Mouse (Mus musculus): ENCODE data around the gene Pip5k1b. TPM values are rescaled to one million over a fixed set of nuclear protein-coding genes. Genes with fewer than 3 reads are reported as not detected.
"Not testable (repeated sequence)": the region's sequence is repeated elsewhere in the genome, so short reads cannot be mapped to it uniquely, and the experiment has no call there.

The Pip5k1b gene
- polyA plus RNA-seq, 1 experiment from 2014 or later, result 2.1 TPM

DNA sequence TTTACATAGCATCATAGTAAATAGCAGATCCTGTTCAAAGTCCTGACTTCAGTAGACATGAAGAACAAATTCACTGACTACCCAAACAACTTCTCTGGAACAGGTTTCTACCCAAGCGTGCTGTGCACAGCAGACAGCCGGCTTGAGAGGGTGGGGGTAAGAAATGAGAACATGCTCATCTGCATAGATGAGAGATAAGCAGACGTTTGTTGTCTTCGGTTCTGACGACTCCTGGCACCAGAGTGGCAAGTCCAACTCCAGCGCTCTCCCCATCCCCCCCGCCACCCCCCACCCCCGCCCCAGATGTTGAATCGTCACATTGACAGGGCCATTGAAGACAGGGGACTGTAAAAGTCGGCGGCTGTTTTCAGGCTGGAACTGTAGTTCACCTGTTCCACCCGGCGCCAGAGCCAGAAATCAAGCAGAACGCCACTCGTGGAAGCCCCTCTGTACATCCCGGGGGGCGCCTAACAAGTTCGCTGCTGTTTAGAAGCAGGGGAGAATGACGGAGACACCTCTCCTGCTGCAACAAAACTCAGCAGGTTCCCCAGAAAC lies 684 bp downstream of the Pip5k1b start:
- Histone ChIP-seq H3K27me3 (peaks cover 23% of the 10 kb centered on the region; the same call in 1 of the 2 replicates), H3K4me3 (peak overlapping the region; percentile 95), H3K36me3 (no peaks in the 10 kb centered on the region), H3K9ac (peak overlapping the region; percentile 90), H3K4me1 (replicated peaks) (peaks cover 23% of the 10 kb centered on the region), H3K4me2 (peak overlapping the region; percentile 93), H3K9me3 (no peaks in the 10 kb centered on the region), H3K27ac (replicated peaks) (no peak overlapping the region)
- ATAC-seq (ENCODE audit: low FRiP score, low read depth), result peak; percentile 13; the same call in 1 of the 2 replicates
- under 1% methylated on average over 19 of the region's 19 CpGs for WGBS

DNA sequence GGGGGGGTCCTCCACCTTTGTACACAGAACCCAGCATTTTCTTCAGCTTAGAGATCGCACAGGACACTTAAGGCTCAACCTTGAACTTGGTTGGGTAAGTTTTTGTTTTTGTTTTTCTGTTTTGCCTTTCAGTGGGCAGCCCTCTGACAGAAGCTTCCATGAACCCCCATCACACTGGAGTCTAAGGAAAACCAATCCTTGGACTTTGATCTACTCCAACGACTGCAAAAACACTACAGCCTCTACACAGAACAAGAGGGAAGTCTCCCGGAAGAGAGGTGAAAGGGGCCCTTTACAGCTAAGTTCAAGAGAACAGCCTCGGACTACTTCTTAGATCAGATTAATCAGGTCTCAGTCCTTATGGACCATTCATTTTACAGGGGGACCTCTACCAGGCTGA lies 1.2 kb downstream of the Pip5k1b start:
- 0 out of 2 replicates have a peak overlapping the region, but pooled peaks have one; percentile 95 for H3K4me3 ChIP-seq
- H3K4me2 ChIP-seq, result peak overlapping the region; percentile 93

GRCm38 (mm10) chr19:24553291-24554075 lies 2.2 kb downstream of the Pip5k1b start:
- Histone ChIP-seq H3K4me2 (no peak overlapping the region), H3K27me3 (peaks cover 16% of the 10 kb centered on the region; the same call in 1 of the 2 replicates)

More for the DNA sequence above, 1.2 kb downstream of the Pip5k1b start:
- H3K9me3 ChIP-seq, result no peaks in the 10 kb centered on the region
- peaks cover 23% of the 10 kb centered on the region for H3K4me1 ChIP-seq (replicated peaks)
- ATAC-seq (ENCODE audit: low FRiP score, low read depth), result no peak
- peaks cover 23% of the 10 kb centered on the region; the same call in 1 of the 2 replicates for H3K27me3 ChIP-seq
- WGBS, result 25% methylated on average over 4 of the region's 4 CpGs
- H3K36me3 ChIP-seq, result no peaks in the 10 kb centered on the region
- H3K9ac ChIP-seq, result no peak overlapping the region
- H3K27ac ChIP-seq (replicated peaks), result no peak overlapping the region

GRCm38 (mm10) chr19:24552641-24553040 lies 3.0 kb downstream of the Pip5k1b start:
- not testable (repeated sequence) for H3K4me2 ChIP-seq; H3K9ac ChIP-seq; ATAC-seq (ENCODE audit: low FRiP score, low read depth); H3K36me3 ChIP-seq; H3K27ac ChIP-seq (replicated peaks); H3K9me3 ChIP-seq; H3K4me3 ChIP-seq
- H3K4me1 ChIP-seq (replicated peaks), result peaks cover 22% of the 10 kb centered on the region
- 92% methylated on average over 6 of the region's 6 CpGs for WGBS
- H3K27me3 ChIP-seq, result 0 out of 2 replicates have a peak, but pooled peaks cover 10% of the 10 kb centered on the region

More at GRCm38 (mm10) chr19:24553291-24554075, 2.2 kb downstream of the Pip5k1b start:
- ATAC-seq (ENCODE audit: low FRiP score, low read depth), result no peak
- H3K36me3 ChIP-seq, result no peaks in the 10 kb centered on the region
- WGBS, result 48% methylated on average over 12 of the region's 12 CpGs
- no peak overlapping the region for H3K4me3 ChIP-seq
- no peak overlapping the region for H3K27ac ChIP-seq (replicated peaks)
- H3K9me3 ChIP-seq, result no peaks in the 10 kb centered on the region
- no peak overlapping the region for H3K9ac ChIP-seq
- peaks cover 23% of the 10 kb centered on the region for H3K4me1 ChIP-seq (replicated peaks)

GRCm38 (mm10) chr19:24551196-24551954 lies 4.3 kb downstream of the Pip5k1b start:
- H3K9me3 ChIP-seq, result no peaks in the 10 kb centered on the region
- H3K9ac ChIP-seq, result no peak overlapping the region
- 52% methylated on average over 3 of the region's 3 CpGs for WGBS
- H3K27me3 ChIP-seq, result no peaks in the 10 kb centered on the region
- no peak overlapping the region for H3K4me2 ChIP-seq
- no peaks in the 10 kb centered on the region for H3K36me3 ChIP-seq
- no peak overlapping the region for H3K27ac ChIP-seq (replicated peaks)
- peaks cover 10% of the 10 kb centered on the region for H3K4me1 ChIP-seq (replicated peaks)
- ATAC-seq (ENCODE audit: low FRiP score, low read depth), result no peak
- no peak overlapping the region for H3K4me3 ChIP-seq

- no peak overlapping the region for H3K4me2 ChIP-seq
- WGBS, result 82% methylated on average over 7 of the region's 7 CpGs
- H3K9ac ChIP-seq, result no peak overlapping the region
- no peaks in the 10 kb centered on the region for H3K27me3 ChIP-seq
- H3K4me1 ChIP-seq (replicated peaks), result peaks cover 9% of the 10 kb centered on the region
- H3K27ac ChIP-seq (replicated peaks), result no peak overlapping the region
- H3K9me3 ChIP-seq, result no peaks in the 10 kb centered on the region
- no peaks in the 10 kb centered on the region for H3K36me3 ChIP-seq
- no peak overlapping the region for H3K4me3 ChIP-seq
- no peak for ATAC-seq (ENCODE audit: low FRiP score, low read depth)
Measured at GRCm38 (mm10) chr19:24550778-24551177, 4.9 kb downstream of the Pip5k1b start.

DNA sequence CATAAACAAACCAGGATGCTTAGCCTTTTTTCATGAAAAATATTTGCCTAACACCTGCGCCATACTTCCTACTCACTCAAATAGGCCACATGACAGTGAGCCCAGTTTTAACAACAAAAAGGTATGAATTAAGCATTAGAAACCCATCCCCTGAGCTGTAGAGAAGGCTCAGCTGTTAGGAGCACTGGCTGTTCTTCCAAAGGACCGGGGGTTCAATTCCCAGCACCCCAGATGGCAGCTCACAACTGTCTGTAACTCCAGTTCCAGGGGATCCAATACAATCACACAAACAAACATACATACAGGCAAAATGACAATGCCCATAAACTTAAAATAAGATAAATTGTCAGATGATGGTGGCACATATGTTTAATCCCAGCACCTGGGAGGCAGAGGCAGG lies 5.7 kb downstream of the Pip5k1b start:
- Histone ChIP-seq H3K36me3 (no peaks in the 10 kb centered on the region), H3K9ac (no peak overlapping the region), H3K27ac (replicated peaks) (no peak overlapping the region), H3K4me2 (no peak overlapping the region), H3K4me1 (replicated peaks) (peaks cover 3% of the 10 kb centered on the region; the same call in 1 of the 2 replicates), H3K9me3 (no peaks in the 10 kb centered on the region), H3K4me3 (no peak overlapping the region), H3K27me3 (no peaks in the 10 kb centered on the region)
- 97% methylated on average over 2 of the region's 2 CpGs for WGBS
- no peak for ATAC-seq (ENCODE audit: low FRiP score, low read depth)

DNA sequence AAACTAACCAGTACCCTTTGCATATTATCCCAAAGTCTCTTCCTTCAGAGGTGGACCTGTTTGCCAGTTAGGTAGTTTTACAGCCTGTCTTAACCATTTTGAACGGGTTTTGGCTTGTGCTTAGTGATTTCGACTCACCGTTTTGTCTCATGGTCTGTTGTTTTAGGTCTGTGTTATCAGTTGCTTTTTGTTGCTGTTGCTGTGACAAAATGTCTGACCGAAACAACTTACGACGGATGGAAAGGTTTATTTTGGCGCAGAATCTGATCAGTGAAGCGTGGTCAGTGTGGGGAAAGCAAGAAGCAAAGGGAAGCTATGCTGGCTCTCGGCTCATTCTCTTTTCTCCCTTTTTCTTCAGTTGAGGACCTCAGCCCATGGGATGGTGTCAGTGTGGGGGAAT lies 7.3 kb downstream of the Pip5k1b start:
- no peaks in the 10 kb centered on the region for H3K4me1 ChIP-seq (replicated peaks)
- WGBS, result 94% methylated on average over 9 of the region's 9 CpGs
- no peaks in the 10 kb centered on the region for H3K27me3 ChIP-seq
- no peak overlapping the region for H3K4me3 ChIP-seq
- no peaks in the 10 kb centered on the region for H3K36me3 ChIP-seq
- no peaks in the 10 kb centered on the region for H3K9me3 ChIP-seq
- ATAC-seq (ENCODE audit: low FRiP score, low read depth), result no peak
- H3K9ac ChIP-seq, result no peak overlapping the region
- no peak overlapping the region for H3K27ac ChIP-seq (replicated peaks)
- no peak overlapping the region for H3K4me2 ChIP-seq

- no peaks in the 10 kb centered on the region for H3K9me3 ChIP-seq
- WGBS, result 88% methylated on average over 10 of the region's 10 CpGs
- H3K4me3 ChIP-seq, result no peak overlapping the region
- no peaks in the 10 kb centered on the region for H3K27me3 ChIP-seq
- H3K36me3 ChIP-seq, result no peaks in the 10 kb centered on the region
- H3K4me2 ChIP-seq, result no peak overlapping the region
- H3K4me1 ChIP-seq (replicated peaks), result no peaks in the 10 kb centered on the region
- ATAC-seq (ENCODE audit: low FRiP score, low read depth), result no peak
- H3K9ac ChIP-seq, result no peak overlapping the region
- H3K27ac ChIP-seq (replicated peaks), result no peak overlapping the region
Measured at GRCm38 (mm10) chr19:24546153-24546552, 9.5 kb downstream of the Pip5k1b start.

- Histone ChIP-seq H3K27ac (replicated peaks) (no peak overlapping the region), H3K9me3 (no peaks in the 10 kb centered on the region), H3K4me2 (no peak overlapping the region), H3K4me1 (replicated peaks) (no peaks in the 10 kb centered on the region), H3K27me3 (no peaks in the 10 kb centered on the region), H3K4me3 (no peak overlapping the region), H3K9ac (no peak overlapping the region), H3K36me3 (no peaks in the 10 kb centered on the region)
- 69% methylated on average over 14 of the region's 14 CpGs for WGBS
- ATAC-seq (ENCODE audit: low FRiP score, low read depth), result no peak
Measured at GRCm38 (mm10) chr19:24543386-24544350, 12.0 kb downstream of the Pip5k1b start.

DNA sequence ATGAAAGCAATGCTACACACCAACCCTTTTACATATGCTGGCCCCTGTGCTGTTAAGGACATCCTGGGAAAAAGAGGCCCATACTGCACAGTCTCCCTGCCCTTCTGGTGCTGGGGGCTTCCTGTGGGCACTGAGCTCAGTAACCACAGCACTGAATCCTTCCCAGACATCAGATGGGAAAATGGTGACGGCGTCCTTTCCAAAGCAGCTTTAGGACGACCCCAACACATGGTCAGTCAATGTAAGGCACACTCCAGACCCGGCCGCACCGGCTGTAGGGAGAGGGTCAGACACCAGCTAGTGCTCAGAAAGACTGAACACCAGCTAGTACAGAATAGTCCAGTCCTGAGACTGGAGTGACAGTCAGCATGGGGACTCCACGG lies 13.4 kb downstream of the Pip5k1b start:
- H3K4me1 ChIP-seq (replicated peaks), result no peaks in the 10 kb centered on the region
- no peaks in the 10 kb centered on the region for H3K27me3 ChIP-seq
- H3K27ac ChIP-seq (replicated peaks), result no peak overlapping the region
- H3K9ac ChIP-seq, result no peak overlapping the region
- no peak overlapping the region for H3K4me3 ChIP-seq
- no peak overlapping the region for H3K4me2 ChIP-seq
- ATAC-seq (ENCODE audit: low FRiP score, low read depth), result no peak
- no peaks in the 10 kb centered on the region for H3K36me3 ChIP-seq
- no peaks in the 10 kb centered on the region for H3K9me3 ChIP-seq
- 94% methylated on average over 7 of the region's 7 CpGs for WGBS
